Mouse (Mus musculus): ENCODE data around the gene Camta1.

The Camta1 gene

DNA sequence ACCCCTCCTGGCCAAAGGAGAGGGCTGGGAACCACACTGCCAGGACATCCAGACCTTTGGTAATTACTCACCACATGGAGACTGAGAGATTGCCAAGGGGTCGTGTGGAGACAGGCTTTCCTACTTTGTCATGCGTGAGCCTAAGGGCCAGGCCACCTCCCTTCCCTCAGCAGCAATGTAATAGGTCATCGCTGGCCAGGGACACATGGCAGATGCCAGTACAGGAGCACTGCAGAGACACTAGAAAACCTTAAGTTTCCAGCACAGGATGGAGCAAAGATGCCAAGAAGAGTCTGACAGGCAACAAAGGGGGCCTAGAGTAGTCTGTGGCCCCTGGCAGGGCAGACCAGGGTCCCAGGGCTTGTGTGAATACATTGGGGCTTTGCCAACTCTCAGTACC lies 283.7 kb downstream of the Camta1 start:
- no peak for DNase-seq

DNA sequence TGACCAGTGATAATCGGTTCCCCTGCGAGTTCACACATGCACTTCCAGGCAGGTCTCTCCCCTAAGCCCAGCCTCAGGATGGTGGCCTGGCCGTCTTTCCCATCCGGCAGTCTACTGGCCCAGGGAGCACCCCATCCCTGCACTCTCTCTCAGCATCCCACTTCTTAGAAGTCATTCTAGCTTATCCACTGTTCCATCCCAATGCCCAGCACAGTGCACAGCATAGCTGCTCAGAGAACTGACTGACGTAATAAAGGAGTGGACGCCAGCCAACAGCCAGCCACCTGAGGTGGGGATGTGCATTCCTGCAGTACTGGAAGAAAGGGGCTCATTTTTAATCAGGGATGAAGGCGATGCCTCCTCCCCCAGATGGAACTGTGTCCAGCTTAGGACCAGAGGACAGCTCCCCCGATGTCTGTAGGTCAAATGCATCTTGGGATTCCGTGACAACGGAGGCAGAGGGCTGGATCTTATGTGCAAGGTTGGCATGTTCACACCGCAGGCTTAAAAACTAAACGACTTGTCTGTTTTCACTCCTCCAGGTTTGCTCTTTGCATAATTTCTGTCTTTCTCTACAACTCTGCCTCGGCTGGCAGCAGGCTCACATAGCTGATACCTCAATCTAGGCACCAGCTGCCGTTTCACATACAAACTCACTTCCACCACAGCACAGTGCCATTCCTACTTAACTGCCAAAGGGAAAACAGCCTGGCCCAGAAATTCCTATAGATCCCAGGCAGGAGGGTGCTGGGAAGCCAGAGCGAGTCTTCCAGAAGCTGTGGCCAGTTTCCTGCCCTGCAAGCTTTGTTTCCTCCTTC lies 285.2 kb downstream of the Camta1 start:
- no peak for DNase-seq

DNA sequence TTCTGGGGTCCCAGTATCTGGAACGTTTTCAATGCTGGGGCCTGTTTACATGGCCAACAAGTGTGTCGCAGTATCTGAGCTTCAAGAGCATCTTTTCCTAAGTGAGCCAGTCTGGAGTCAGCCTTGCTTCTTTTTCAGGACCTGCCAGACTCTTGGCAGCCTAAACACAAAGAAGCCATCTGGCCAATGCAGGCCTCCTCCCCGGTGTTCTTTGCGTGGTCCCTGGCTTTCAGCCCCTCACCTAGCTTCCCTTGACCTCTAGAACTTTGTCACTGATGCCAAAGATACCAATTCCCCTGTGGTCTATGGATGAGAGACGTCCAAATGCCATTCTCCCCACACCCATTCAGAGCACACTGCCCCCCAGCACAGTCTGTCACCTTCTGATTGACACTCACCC lies 289.0 kb downstream of the Camta1 start:
- DNase-seq: no peak

DNA sequence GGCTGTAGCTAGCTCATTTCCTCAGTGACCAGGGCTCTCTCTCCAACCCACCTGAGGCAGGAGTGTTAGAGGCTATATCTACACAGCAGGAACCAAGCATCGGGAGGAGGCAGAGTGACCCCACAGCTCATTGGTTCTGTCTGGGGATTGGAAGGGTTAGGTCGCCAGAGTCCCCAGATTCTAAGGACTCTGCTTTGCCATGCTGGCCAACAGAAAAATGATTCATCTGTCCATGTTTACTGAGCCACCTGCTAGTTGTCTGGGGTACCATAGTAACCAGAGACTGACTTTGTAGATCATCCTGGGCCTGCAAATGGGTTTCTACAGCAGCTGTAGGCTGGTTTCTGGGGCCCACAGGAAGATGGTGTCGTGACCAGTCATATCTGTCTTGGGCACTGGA lies 292.1 kb downstream of the Camta1 start:
- DNase-seq: no peak

DNA sequence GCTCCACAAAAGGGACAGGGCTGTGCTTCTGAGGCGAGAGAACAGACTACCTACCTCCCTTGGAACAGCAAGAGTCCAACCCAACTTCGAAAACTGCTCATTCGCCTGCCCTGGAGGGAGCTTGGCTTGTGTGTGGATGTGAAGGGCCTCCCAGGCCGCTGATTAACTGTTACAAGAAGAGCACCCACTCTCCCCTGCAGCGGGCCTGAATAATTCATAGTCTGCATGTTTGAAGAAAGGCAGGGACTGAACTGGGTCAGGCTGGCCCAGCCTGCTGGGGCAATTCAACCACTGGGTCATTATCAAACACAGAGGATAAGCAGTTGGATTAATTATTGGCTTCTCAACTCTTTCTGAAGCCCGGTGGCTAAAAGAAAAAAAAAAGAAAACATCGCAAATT lies 292.8 kb downstream of the Camta1 start:
- DNase-seq: no peak

DNA sequence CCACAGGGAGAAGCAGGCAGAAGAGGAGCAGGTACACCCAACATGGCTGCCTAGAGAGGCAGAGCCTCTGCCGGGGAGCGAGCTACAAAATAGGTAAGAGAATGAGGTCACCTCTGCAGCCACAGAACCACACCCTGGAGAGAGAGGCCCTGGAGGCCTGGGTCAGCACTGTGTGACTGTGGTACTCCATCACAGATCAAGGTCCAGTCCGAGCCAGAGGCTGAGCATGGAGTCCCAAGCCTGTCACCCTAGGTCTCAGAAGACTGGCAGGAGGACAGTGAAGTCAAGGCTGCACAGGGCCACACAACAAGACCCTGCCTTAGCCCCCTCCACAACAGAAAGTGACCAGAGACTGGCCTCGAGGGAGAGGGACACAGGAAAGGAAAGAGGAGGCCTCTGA lies 294.6 kb downstream of the Camta1 start:
- DNase-seq: no peak

DNA sequence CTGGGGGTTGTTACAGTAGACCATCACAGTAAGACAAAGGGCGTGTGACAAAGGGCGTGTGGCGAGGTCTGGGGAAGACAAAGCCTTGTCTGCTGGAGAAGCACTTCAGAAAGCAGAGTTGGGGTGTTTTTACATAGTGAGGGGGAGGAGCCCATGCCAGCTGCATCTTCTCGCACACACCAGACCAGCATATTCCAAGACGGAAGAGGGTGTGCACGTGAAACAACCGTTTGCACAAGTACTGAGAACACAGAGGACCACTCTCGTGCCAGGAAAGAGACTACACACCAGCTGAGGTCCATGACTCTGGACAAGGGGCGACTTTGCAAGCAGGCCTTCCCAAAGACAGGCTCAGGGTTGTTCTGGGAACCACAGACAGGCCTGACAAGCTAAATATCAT lies 306.2 kb downstream of the Camta1 start:
- DNase-seq: no peak

DNA sequence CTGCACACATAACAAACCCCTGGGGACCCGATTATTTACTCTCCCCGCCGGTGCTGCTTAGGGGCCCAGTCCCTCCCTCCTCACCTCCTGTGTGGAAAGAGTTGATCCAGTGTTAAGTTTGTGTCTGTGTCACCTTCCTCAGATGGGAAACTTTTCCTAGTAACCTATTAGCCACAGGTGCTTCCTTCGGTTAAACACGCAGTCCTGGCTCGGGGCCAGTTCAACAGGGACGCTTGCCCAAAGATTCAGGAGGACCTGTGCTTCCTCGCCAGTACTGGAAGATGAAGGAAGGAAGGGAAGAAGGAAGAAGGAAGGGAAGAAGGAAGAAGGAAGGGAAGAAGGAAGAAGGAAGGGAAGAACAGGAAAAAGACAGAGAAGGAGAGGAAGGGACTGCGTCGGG lies 312.2 kb downstream of the Camta1 start:
- DNase-seq: no peak

DNA sequence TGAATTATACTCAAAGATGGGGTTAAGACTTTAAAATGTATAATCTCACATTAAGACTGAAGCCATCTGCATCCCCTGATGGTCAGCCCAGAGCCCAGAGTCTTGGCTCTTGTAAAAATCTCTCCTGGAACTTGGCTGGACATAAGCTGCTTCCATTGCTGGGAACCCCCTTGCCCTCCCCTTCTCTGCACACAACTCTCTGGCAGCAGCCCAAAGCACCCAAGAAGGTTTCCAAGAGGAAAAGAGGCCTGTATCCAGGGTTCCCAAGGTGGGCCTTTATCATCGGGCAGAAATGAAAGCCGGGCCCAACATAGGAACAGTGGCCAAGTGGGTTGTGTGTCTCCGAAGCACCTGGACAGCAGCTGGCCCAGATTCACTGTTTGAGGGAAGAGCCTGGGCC lies 316.2 kb downstream of the Camta1 start:
- DNase-seq: no peak

DNA sequence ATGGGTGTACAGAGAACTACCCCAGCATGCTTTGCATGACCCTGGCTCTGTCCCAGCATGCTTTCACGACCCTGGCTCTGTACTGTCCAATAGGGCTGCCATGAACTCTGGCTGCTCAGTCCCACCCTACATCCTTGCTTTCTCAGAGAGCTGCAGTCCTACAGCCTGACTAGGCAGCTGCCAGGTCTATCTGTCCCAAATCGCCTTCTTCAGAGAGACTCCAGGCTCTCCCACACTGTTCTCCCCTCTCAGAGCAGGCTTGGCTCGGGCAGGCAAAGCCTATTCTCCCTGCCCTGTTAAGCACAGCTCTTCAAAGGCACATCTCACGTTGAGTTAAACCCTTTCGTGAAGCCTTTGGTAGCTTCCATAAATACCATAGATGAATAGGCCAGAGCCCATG lies 317.5 kb downstream of the Camta1 start:
- no peak for DNase-seq

DNA sequence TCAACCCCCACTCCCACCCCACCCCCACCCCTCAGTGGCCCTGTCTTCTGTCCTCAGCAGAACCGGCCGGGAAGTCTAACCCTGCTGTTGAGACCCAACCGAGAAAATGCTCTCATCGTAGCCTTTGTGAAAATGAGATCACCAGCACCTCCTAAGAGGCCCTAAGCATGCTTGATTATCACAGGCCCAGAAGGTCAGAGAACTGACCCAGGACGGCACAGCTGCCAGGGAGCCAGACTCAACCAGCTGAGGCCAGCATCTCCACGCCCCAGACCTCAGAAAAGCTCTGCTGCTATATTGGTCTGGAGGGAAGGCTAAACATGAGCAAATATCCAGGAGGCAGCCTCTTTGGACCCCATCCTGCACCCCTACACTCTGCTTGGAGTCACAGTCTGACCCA lies 321.1 kb downstream of the Camta1 start:
- no peak for DNase-seq

DNA sequence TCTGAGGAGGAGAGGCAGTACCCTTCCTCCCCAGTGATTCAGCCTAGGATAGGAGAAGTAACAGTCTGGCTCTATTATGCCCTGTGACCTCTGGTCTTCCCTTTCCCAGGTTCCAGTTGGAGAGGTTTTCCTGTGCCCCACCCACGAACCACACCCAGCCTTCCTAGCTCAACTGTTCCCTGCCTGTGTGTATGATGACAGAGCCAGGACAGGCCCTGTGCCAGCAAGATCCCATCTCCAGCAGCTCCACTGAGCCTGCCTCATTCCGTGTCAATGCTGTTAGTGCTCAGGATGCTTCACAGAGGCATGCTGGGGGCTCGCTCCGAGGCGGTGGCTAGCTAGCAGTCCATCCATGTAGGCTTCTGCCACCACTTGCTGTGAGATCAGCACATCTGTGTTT lies 321.8 kb downstream of the Camta1 start:
- DNase-seq: no peak

DNA sequence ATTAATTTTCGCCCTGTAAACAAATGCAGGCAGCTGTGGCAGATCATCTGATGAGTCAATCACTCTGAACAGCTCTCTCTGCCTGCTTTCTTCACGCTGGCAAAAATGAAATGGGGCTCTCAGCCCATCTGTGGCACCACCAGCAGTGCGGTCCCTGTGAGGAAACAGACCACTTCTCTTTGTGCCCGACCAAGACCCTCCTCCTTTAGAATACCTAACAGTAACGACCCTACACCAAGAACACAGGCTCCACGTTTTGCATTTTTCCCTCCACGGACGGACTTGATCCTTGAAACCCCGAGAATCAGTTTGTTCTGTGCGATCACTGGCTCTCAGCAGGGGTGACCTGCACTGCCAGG lies 322.5 kb downstream of the Camta1 start:
- DNase-seq: no peak

DNA sequence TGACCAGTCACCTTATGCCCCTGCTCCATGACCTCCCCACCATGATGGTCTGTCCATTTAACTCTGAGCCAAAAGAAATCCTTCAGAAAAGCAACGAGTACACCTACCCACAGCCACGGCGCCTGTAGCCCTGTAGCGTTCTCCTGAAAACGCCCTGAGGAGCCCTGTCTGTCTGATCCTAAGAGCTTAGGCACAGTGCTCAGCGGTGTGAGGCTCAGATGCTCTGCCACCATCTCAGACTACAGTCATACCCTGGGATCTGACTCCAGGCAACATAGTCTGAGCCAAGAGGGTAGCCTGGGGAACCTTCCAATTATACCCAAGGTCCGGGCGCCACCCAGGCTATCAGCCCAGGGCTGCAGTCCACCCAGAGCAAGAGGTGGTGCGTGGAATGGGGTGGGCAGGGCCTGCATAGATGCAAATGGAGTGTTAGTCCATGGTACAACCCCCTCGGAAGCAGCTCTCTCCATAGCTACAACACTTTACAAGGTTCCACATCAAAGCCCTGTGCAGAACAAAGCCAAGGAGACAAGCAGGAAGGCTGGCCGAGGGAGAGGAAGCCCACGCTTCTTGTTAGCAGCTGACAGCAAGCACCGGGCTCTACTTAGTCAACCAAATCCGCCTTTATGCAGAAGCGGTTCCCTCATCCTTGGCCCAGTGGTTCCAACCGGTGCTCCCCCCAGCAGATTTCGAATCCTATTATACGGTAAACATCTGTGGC lies 323.1 kb downstream of the Camta1 start:
- no peak for DNase-seq

DNA sequence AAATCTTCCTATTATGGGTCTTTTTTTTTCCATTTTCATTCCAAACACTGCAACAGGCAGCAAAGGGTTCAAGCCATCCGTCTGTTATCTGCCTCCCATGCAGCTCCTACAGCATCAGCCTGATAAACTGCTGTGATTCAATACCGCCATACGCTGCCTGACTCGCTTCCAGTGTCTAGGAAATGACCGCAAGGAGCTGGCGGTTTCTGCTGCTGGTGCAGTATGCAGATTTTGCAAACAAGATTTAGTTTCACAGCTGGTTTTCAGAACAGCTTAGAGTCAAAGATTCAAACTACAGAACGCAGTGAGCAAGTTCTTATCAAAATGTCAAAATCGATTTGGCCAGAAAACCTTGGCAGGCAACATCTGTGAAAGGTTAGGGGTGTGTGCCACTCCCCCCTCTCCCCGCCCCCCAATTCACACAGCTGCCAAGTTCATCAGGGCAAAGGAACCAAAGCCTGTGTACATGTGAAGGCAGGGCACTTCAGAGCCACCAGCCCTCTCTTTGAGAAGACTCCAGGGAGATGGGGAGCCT lies 325.7 kb downstream of the Camta1 start:
- DNase-seq: no peak

DNA sequence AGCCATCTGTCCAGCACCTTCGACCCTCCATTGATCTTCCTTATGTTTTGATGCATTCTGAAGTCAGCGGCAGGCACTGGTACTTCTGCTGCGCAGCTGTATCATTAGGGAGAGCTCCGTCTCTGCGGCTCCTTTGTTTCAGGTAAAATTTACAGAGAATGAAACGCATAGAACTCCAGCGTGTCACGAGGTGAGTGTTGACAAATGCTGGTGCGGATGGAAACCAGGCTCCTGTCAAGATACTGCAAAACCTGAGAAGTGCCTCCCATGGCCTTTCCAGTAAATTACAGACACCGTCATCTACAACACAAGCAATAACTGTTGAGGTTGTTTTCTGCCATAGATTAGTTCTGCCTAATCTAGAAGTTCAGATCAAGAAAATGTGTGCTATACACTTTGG lies 328.2 kb downstream of the Camta1 start:
- no peak for DNase-seq

DNA sequence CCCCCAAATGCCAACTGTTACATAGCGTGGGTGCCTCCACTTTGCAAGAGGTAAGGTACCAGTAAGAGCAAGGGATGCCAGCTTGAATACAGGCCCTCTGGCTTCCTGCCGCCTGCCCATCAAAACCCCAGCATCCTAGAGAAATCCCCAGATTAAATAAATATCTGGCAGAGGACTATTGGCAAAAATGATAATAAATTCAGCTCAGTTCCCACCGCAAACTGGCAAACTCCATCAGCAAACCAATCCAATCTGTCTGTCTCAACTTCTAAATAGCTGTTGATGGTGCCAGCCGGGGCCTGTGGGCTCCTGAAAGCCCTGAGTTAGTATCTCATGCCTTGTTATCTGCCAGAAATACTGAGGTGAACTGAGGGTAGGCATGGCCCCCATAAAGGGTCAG lies 333.2 kb downstream of the Camta1 start:
- DNase-seq: no peak

DNA sequence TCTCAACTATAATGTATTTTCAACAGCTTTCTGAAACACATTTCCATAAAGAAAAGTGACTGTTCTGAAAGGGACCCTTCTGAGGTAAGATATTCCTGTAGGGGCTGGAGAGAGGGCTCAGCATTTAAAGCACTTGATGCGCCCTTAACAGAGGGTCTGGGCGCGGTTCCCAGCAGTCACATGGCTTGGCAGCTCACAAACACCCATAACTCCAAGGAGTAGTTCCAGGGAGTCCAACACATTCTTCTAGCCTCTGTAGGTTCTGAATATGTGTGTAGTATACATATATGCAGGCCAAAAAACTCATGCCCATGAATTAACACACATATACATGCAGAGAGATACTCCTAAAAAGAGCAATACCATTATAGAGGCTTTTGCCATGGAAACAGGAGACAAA lies 333.9 kb downstream of the Camta1 start:
- no peak for DNase-seq

DNA sequence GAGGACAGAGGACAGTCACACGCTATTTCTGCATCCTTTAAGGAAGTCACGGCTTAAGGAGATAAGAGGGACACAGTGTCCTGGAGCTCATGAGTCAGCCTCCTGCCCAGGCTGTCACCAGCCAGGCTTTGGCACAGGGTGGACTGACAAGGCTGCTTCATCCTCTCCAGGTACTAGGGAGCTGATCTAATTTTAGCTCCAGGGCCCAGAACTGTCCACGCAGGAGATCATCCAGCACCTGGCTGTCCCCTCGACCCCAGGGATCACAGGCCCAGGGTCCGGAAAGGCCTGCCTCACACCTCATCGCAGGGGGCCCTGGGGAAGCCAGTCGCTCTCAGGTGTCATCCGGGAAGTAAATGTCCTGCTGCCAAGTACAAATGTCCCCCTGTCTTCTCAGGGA lies 341.6 kb downstream of the Camta1 start:
- DNase-seq: no peak

DNA sequence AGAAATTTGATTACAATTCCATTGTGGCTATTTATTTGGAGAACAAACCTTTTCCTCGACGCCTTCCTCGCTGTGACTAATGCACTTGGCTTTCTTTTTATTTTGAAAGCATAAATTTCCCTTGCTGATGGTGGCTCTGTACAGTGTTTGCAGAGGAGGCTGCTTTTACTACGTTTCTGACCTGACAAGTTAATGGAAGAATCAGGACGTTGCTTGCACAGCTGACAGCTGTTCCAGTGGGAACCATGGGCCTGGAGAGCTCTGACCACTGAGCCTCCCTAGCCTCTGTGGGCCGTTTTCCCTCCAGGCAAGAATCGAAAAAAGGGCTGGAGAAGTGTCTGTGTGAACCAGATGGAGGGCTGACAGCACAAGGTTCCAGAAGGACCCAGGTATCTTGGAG lies 342.7 kb downstream of the Camta1 start:
- no peak for DNase-seq

DNA sequence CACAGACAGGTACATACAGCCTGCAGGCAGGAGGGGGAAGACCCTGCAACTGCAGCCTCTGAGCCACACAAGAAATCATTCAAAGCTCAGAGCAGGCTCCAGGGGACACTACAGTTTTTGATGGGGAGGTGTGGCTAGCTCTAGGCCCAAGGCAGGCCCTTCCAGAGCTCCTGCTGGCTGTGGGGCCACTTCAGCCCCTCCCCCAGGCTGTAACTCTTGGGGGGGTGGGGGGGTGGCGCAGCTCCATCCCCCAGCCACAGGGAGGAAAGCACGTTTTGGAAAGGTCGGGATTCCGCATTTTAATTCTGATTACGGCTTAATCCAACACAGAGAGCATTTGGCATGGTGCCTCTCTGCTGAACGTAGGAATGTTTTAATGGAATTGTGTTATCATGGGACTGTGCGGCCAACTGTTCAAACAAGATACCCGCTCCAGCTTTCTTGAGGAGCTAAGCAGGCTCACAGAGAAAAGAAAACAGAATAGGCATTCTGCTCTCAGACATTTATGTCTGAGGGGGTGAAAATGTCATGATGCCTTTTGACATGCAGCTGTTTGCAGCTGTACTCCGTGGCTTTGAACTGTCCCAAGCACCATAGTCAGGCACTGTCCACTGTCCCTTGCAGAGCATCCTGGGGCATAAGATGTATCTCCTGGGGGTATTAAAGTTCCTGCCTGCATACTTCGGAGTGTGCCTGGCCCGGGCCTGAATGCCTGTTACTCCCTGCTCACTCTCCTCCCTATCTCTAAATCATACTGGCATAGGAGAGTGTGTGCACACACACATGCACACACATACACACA lies 344.5 kb downstream of the Camta1 start:
- DNase-seq: no peak

DNA sequence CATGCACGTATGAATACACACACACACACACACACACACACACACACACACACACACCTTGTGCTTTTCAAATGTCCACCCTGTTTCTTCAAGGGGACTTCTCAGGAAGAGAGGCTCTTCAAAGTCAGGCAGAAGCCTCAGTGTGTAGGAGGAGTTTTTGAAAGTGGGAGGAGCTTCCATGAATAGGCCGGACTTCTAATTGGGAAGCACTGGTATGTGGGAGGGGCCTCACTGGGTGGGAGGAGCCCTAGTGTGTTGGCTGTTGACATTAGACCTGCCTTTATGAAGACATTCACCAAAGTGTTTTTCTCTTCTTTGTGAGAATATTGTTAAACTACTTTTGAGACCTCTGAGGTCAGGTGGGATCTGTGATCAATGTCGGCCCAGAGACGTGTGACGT lies 346.4 kb downstream of the Camta1 start:
- no peak for DNase-seq

DNA sequence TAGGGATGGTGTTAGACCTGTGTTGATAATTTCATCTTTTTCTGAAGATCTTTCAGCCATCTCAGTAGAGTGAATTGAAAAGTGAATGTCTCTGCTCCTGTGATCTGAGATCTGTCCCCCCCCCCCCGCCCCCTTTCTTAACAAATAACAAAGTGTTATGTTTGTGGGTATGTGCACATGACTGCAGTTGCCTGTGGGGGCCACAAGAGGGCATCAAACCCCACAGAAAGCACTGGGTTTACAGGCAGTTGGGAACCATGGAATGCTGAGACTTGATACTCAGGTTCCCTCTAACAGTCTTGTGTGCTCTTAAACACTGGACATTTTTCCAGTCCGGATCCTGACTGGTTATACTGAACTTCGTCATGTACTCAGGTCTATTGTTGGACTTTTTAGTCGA lies 350.6 kb downstream of the Camta1 start:
- no peak for DNase-seq

DNA sequence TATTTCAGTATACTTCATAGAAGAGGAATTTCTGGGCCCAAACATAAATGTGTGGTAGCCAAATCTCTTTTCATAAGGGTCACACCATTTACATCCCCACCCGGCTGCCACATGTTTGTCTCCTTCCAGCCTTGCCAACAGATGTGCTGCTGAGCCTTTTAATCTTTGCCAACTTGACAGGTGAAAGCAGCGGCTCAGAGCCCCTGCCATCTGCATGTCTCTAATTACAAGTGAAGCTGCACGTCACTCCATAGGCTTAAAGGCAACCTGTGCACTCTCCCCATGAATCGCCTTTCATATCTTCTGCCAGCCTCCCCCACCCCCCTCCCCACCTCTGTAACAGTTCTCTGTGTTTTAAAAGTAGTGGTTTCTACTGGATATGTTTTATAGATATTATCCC lies 351.3 kb downstream of the Camta1 start:
- DNase-seq: no peak
